Mouse (Mus musculus) midbrain, embryonic 15.5 days (tissue): ENCODE measurements around the gene Spo11. TPM values are rescaled to one million over a fixed set of nuclear protein-coding genes. Genes with fewer than 3 reads are reported as not detected.

ENCODE experiments used
- ATAC-seq: fragments of 200-750 bp; cut with Nextera tagmentation; replicated peaks from 2 replicates; pipeline ENCODE4 v1.8.0; 2017; ENCODE audit warnings: moderate TSS enrichment
- H3K27ac ChIP-seq: fragments of 300-500 bp; sonication (generic); 2 replicates; pipeline ENCODE4 v1.5.1; 2015; ENCODE audit warnings: mild to moderate bottlenecking, inconsistent platforms
- H3K27me3 ChIP-seq: fragments of 300-500 bp; sonication (generic); replicated peaks from 2 replicates; pipeline ENCODE4 v1.6.1; 2015; ENCODE audit warnings: inconsistent platforms
- H3K36me3 ChIP-seq: fragments of 300-500 bp; sonication (generic); replicated peaks from 2 replicates; pipeline ENCODE4 v1.6.1; 2015; ENCODE audit warnings: inconsistent platforms
- H3K4me1 ChIP-seq: fragments of 300-500 bp; sonication (generic); 2 replicates; pipeline ENCODE4 v1.6.1; 2015; ENCODE audit warnings: inconsistent platforms
- H3K4me2 ChIP-seq: fragments of 300-500 bp; sonication (generic); 2 replicates; pipeline ENCODE4 v1.6.1; 2015; ENCODE audit warnings: inconsistent platforms, mild to moderate bottlenecking, moderate library complexity
- H3K4me3 ChIP-seq: fragments of 300-500 bp; sonication (generic); 2 replicates; pipeline ENCODE4 v1.5.1; 2015; ENCODE audit warnings: mild to moderate bottlenecking, inconsistent platforms
- H3K9ac ChIP-seq: fragments of 300-500 bp; sonication (generic); 2 replicates; pipeline ENCODE4 v1.6.1; 2015; ENCODE audit warnings: mild to moderate bottlenecking, inconsistent platforms
- H3K9me3 ChIP-seq: fragments of 300-500 bp; sonication (generic); 2 replicates; pipeline ENCODE4 v1.6.1; 2016; ENCODE audit warnings: inconsistent platforms
- WGBS: fragments of 180-500 bp; shearing (Covaris S2); methylation state at CpG from one replicate; pipeline ENCODE4 v1.1.7; 2015; ENCODE audit warnings: mixed read lengths; 5-methylcytosine and 5-hydroxymethylcytosine counted together
- polyA plus RNA-seq: library from polyadenylated mRNA; unstranded; fragments of >200 nt; fragmentation: Nextera tagmentation; extraction: Ambion mirVana; gene quantifications from 2 replicates; pipeline ENCODE4 v1.2.1, GENCODE M21; 2015

Gene Spo11
- polyA plus RNA-seq, 1 experiment from 2014 or later, result 1.4 TPM

DNA sequence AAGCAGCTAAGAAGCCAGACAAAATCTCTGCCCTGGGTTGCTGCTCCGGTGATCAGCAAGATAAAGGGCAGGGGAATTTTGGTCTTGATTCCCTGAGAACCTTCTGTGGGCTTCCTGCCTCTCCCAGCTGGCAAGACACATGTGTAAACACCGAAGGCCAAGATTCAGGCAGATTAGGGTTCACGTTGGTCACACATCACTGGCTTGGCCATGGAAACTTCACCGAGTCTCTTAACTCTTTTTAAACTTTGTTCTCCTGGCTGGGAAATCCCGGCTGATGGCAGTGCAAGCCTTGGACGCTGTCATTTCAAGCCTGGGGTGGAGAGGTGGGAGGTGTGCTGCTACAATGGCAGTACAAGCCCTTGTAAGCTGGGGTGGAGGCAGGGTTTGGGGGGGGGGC lies 16.3 kb upstream of the Spo11 start:
- WGBS, result 27% methylated on average over 6 of the region's 6 CpGs
- Histone ChIP-seq H3K9ac (no peak overlapping the region), H3K36me3 (no peaks in the 10 kb centered on the region), H3K4me1 (no peaks in the 10 kb centered on the region), H3K9me3 (no peaks in the 10 kb centered on the region), H3K27ac (no peak overlapping the region), H3K27me3 (no peaks in the 10 kb centered on the region), H3K4me2 (no peak overlapping the region), H3K4me3 (no peak overlapping the region)
- no peak for ATAC-seq

- H3K9ac ChIP-seq, result no peak overlapping the region
- H3K27me3 ChIP-seq, result no peaks in the 10 kb centered on the region
- H3K27ac ChIP-seq, result no peak overlapping the region
- no peak for ATAC-seq
- H3K4me2 ChIP-seq, result no peak overlapping the region
- H3K36me3 ChIP-seq, result no peaks in the 10 kb centered on the region
- H3K9me3 ChIP-seq, result no peaks in the 10 kb centered on the region
- H3K4me3 ChIP-seq, result no peak overlapping the region
- no peaks in the 10 kb centered on the region for H3K4me1 ChIP-seq
- 52% methylated on average over 11 of the region's 11 CpGs for WGBS
These were observed 12.3 kb upstream of the Spo11 start for GRCm38 (mm10) chr2:172965249-172965648.

- Histone ChIP-seq H3K9me3 (no peaks in the 10 kb centered on the region), H3K27me3 (no peaks in the 10 kb centered on the region), H3K4me3 (no peak overlapping the region), H3K4me1 (no peaks in the 10 kb centered on the region), H3K9ac (no peak overlapping the region), H3K36me3 (no peaks in the 10 kb centered on the region), H3K4me2 (no peak overlapping the region), H3K27ac (no peak overlapping the region)
- 86% methylated on average over 5 of the region's 5 CpGs for WGBS
- ATAC-seq, result no peak
These were observed 11.0 kb upstream of the Spo11 start for GRCm38 (mm10) chr2:172966480-172966879.

- no peak overlapping the region for H3K4me2 ChIP-seq
- no peaks in the 10 kb centered on the region for H3K9me3 ChIP-seq
- 89% methylated on average over 2 of the region's 2 CpGs for WGBS
- no peak overlapping the region for H3K4me3 ChIP-seq
- no peak overlapping the region for H3K27ac ChIP-seq
- H3K4me1 ChIP-seq, result peaks cover 7% of the 10 kb centered on the region; the same call in 1 of the 2 replicates
- H3K27me3 ChIP-seq, result no peaks in the 10 kb centered on the region
- ATAC-seq, result no peak
- H3K36me3 ChIP-seq, result no peaks in the 10 kb centered on the region
- H3K9ac ChIP-seq, result no peak overlapping the region
These were observed 5.6 kb upstream of the Spo11 start for GRCm38 (mm10) chr2:172971865-172972264.

GRCm38 (mm10) chr2:172973806-172974565 lies 3.5 kb upstream of the Spo11 start:
- Histone ChIP-seq H3K9me3 (no peaks in the 10 kb centered on the region), H3K9ac (no peak overlapping the region), H3K36me3 (no peaks in the 10 kb centered on the region), H3K4me2 (no peak overlapping the region), H3K27me3 (no peaks in the 10 kb centered on the region), H3K27ac (no peak overlapping the region), H3K4me1 (peaks cover 18% of the 10 kb centered on the region), H3K4me3 (no peak overlapping the region)
- WGBS, result 37% methylated on average over 7 of the region's 7 CpGs
- ATAC-seq, result no peak

GRCm38 (mm10) chr2:172974701-172975100 lies 2.8 kb upstream of the Spo11 start:
- H3K36me3 ChIP-seq, result no peaks in the 10 kb centered on the region
- no peaks in the 10 kb centered on the region for H3K9me3 ChIP-seq
- peaks cover 18% of the 10 kb centered on the region for H3K4me1 ChIP-seq
- ATAC-seq, result no peak
- no peak overlapping the region for H3K27ac ChIP-seq
- H3K4me2 ChIP-seq, result no peak overlapping the region
- H3K9ac ChIP-seq, result no peak overlapping the region
- H3K4me3 ChIP-seq, result no peak overlapping the region
- 38% methylated on average over 7 of the region's 7 CpGs for WGBS
- H3K27me3 ChIP-seq, result no peaks in the 10 kb centered on the region

DNA sequence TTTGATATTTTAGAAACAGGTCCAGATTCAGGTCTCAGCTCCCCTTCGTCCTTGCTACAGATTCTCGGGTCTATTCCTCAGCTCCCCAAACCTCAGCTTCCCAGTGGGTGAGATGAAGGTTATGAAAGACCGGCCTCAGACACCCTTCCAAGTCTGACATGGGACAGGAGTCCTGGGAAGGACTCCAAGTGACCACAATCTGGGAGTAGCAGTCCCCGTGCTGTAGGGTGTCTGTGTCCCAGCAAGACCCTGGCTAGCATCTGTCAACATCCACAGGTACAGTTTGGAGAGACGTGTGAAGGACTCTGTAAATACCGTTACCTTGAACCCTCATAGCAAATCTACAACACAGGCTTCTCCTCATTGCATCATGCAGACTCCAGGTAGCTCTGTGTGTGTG lies 2.3 kb upstream of the Spo11 start:
- H3K36me3 ChIP-seq, result no peaks in the 10 kb centered on the region
- ATAC-seq, result no peak
- H3K9ac ChIP-seq, result no peak overlapping the region
- 90% methylated on average over 6 of the region's 6 CpGs for WGBS
- no peaks in the 10 kb centered on the region for H3K9me3 ChIP-seq
- no peak overlapping the region for H3K4me2 ChIP-seq
- H3K4me3 ChIP-seq, result no peak overlapping the region
- peaks cover 18% of the 10 kb centered on the region for H3K4me1 ChIP-seq
- H3K27ac ChIP-seq, result no peak overlapping the region
- H3K27me3 ChIP-seq, result no peaks in the 10 kb centered on the region

DNA sequence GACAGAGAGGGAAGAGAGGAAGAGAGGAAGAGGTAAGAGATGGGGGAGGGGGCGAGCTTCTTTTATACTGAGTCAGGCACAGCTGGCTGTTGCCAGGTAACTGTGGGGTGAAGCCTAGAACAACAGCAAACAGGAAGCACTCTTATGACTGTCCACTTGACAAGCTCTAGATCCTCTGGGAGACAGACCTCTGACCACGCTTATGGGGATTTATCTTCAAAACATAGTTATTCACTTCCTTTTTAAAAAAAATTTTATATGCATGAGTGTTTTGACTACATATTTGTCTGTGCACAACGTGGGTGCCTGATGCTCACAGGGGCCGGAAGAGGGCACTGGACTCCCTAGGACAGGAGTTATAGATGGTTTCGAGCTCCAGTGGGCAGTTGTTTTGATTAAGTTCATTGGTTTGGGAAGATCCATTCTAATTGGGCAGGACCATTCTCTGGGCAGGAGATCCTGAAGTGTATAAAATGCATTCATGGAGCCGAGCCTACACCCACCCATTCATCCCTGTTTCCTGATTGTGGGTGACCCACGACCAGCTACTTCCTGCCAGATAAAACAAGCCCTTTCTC lies 750 bp upstream of the Spo11 start:
- no peak overlapping the region for H3K4me3 ChIP-seq
- 30% methylated on average over 7 of the region's 7 CpGs for WGBS
- 0 out of 2 replicates have a peak, but pooled peaks have one; percentile 54 for ATAC-seq
- peak overlapping the region; percentile 31; the same call in 1 of the 2 replicates for H3K4me2 ChIP-seq
- H3K9ac ChIP-seq, result no peak overlapping the region
- H3K27ac ChIP-seq, result no peak overlapping the region
- H3K4me1 ChIP-seq, result peaks cover 18% of the 10 kb centered on the region
- H3K27me3 ChIP-seq, result no peaks in the 10 kb centered on the region
- H3K9me3 ChIP-seq, result no peaks in the 10 kb centered on the region
- H3K36me3 ChIP-seq, result no peaks in the 10 kb centered on the region

DNA sequence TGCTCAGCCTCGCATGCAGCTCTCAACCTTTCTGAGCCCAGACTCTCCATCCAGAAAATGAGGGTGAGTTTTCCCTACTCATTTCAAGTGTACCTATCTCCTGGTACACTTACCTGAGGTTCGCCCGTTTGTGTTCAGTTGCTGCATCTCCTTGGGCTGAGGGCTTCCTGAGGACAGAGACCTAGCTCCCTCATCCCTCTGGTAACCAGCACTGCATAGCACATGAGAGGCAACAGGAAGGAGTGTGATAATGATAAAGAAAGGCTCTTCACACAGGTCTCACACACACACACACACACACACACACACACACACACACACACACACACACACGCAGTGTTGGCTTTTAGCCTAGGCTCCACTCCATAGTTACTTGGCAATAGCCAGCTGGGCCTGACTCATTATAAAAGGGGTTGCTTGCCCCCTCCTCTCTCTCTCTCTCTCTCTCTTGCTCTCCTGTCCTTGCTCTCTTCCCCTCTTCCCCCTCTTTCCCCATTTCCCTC lies 682 bp downstream of the Spo11 start:
- H3K4me3 ChIP-seq, result no peak overlapping the region
- H3K27me3 ChIP-seq, result no peaks in the 10 kb centered on the region
- peaks cover 18% of the 10 kb centered on the region for H3K4me1 ChIP-seq
- H3K9ac ChIP-seq, result no peak overlapping the region
- 51% methylated on average over 4 of the region's 4 CpGs for WGBS
- H3K4me2 ChIP-seq, result peak overlapping the region; percentile 31; the same call in 1 of the 2 replicates
- ATAC-seq, result no peak
- no peaks in the 10 kb centered on the region for H3K36me3 ChIP-seq
- H3K27ac ChIP-seq, result 0 out of 2 replicates have a peak overlapping the region, but pooled peaks have one; percentile 36
- H3K9me3 ChIP-seq, result no peaks in the 10 kb centered on the region

DNA sequence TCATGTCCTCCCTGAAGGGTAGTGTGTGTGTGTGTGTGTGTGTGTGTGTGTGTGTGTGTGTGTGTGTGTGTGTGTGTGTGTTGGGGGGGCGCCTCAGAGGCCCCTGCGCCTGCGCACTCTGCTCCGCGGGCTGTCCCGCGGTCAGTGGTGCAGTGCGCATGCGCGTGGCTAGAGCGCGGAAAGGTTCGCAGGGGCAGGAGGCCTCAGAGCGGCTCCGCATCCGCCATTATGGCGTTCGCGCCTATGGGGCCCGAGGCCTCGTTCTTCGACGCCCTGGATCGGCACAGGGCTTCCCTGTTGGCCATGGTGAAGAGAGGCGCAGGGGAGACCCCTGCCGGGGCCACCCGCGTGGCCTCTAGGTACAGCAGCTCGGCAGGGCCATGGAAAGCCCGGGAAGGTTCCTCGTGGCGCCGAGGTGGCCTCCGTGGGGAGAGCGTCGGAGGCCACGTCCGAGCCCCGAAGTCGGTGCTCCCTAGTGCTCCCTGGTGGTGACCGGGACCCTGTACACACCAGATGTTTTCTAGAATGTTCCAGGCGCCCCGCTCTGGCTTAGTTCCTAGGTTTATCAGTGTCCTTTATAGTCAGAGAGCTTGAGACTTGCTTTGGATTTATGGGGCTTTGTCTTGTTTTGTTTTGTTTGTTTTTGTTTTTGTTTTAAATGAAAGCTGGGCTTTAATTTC lies 2.3 kb downstream of the Spo11 start:
- H3K4me1 ChIP-seq, result peaks cover 18% of the 10 kb centered on the region
- 95% methylated on average over 43 of the region's 43 CpGs for WGBS
- no peak overlapping the region for H3K9ac ChIP-seq
- no peaks in the 10 kb centered on the region for H3K9me3 ChIP-seq
- no peak overlapping the region for H3K4me2 ChIP-seq
- H3K27me3 ChIP-seq, result no peaks in the 10 kb centered on the region
- H3K36me3 ChIP-seq, result no peaks in the 10 kb centered on the region
- no peak overlapping the region for H3K4me3 ChIP-seq
- H3K27ac ChIP-seq, result no peak overlapping the region
- no peak for ATAC-seq

GRCm38 (mm10) chr2:172982776-172983561 lies 5.5 kb downstream of the Spo11 start:
- Histone ChIP-seq H3K36me3 (no peaks in the 10 kb centered on the region), H3K27ac (no peak overlapping the region), H3K9ac (no peak overlapping the region)

DNA sequence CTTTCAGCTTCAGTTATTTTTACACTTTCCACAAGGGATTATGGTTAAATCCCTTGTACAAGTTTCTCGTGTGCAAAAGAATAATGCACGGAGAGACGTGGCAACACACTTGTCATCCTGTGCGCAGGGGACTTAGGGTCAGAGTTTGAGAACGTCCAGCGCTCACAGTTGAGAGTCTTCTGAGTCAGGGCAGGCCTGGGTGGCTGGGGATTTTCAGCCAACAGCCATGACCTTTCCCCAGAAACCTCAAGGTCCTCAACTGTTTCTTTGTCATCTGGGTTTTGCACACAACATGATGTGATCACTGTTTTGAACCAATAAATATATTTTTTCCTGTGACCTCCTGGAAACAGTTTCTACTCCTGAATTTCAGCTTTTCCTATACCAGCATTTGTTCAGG lies 12.7 kb downstream of the Spo11 start:
- no peak for ATAC-seq
- H3K9ac ChIP-seq, result no peak overlapping the region
- H3K36me3 ChIP-seq, result no peaks in the 10 kb centered on the region
- H3K27ac ChIP-seq, result no peak overlapping the region
- H3K4me1 ChIP-seq, result no peaks in the 10 kb centered on the region
- no peaks in the 10 kb centered on the region for H3K27me3 ChIP-seq
- WGBS, result 74% methylated on average over 6 of the region's 6 CpGs
- no peak overlapping the region for H3K4me2 ChIP-seq
- H3K4me3 ChIP-seq, result no peak overlapping the region
- H3K9me3 ChIP-seq, result no peaks in the 10 kb centered on the region

More at GRCm38 (mm10) chr2:172982776-172983561, 5.5 kb downstream of the Spo11 start:
- Histone ChIP-seq H3K4me2 (no peak overlapping the region), H3K4me3 (no peak overlapping the region), H3K9me3 (no peaks in the 10 kb centered on the region), H3K4me1 (peaks cover 2% of the 10 kb centered on the region; the same call in 1 of the 2 replicates), H3K27me3 (no peaks in the 10 kb centered on the region)
- ATAC-seq, result no peak
- WGBS, result 78% methylated on average over 9 of the region's 9 CpGs
